Mouse (Mus musculus): ENCODE measurements around the gene Dnph1. TPM values are rescaled to one million over a fixed set of nuclear protein-coding genes. Genes with fewer than 3 reads are reported as not detected.
"Not testable (repeated sequence)": the region's sequence is repeated elsewhere in the genome, so short reads cannot be mapped to it uniquely, and the experiment has no call there.

The Dnph1 gene
- total RNA-seq (2021) = 1 to 10 TPM; 2.8 TPM
- long read RNA-seq, experiment 1, partial matches to known transcripts = 0 of 3 reads
- long read RNA-seq, experiment 1, other reads (novel, unspliced or antisense) = 0 of 3 reads
- long read RNA-seq, experiment 2 = 0 reads

DNA sequence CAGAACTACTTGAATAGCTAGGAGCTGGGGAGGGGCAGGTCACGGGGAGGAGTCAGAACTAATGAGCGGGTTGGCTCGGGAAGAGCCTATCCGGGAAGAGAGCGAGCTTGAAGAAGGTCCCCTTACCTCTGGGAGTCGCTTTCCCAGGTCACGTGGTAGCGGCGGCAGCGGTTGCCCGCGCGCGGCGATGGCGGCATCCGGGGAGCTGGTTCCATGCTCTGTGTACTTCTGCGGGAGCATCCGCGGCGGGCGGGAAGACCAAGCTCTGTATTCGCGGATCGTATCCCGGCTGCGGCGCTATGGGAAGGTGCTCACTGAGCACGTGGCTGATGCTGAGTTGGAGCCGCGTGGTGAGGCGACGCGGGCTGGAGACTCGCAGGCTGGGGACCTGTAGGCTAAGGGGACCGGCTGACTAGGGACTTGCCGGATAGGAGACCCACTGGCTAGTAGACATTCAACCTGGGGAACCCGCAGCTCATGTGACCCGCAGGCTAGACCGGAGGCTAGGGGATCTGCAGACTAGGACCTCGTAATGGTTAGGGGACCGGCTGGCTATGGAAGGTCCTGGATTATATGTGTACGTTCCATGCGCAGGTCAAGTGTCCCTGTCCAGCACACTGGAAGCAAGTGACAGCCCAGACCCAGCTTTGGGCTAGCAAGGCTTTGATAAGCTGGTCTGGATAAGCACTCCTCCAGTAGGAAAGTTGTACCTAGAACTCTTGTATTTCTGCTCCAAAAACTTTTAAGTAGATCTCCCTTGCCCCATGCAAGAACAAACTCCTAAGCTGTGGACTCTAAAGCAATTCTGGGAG lies at the start of gene Dnph1:
TSS of gene Dnph1 (plus strand) at position 89 of the 812 bp plus-strand sequence.
- DNase-seq (ENCODE audit: low spot score in 2 of 2) = peak; percentile 74 to 84

DNA sequence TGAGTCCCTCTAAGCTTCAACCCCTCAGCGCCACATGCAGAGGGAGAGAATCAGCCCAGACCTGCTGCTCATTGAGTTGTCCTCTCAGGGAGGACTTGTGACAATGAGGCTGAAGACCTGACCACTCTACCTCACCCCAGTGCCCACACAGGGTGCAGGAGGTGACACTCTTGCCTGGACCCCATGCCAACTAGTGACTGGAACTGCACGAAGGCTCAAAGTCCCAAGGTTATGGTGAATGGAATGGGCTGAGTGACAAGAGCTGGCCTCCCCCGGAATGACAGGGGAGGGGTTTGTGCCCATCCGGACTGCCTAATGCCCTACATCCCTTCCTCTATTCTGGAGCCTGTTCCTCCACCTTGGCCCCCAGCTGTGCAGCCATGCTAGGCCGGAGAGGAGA lies 43.8 kb upstream of the Dnph1 start:
- no peak for DNase-seq (ENCODE audit: low spot score in 2 of 2)

DNA sequence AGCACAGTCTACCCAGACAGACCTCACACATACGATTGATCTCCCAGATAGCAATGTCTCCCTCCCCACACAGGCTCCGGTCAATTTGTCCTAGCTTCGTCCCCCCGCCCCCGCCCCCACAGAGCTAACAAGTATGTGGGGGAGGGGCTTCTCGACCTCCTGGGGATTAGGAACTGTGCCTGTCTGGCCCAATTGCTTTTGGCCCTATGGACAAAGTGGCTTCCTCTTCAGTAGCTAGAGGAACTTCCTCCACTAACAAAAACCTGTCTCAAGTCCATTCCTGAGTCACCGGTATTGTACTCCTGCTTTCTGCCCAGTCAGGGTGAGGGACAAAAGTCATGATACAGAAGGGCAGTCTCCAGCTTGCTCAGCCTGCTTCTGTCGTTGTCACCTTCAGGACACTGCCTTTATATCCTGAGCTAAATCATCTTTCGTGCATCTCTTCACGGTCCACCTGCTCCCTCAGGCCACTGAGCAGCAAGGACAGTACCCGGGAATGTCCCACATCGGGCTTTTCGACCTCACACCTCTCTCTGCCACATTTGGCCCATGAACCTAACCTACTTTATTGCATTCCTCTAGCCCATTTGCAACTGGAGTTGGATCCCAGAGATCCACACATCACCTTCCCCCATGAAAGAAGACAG lies 43.1 kb upstream of the Dnph1 start:
- no peak for DNase-seq (ENCODE audit: low spot score in 2 of 2)

DNA sequence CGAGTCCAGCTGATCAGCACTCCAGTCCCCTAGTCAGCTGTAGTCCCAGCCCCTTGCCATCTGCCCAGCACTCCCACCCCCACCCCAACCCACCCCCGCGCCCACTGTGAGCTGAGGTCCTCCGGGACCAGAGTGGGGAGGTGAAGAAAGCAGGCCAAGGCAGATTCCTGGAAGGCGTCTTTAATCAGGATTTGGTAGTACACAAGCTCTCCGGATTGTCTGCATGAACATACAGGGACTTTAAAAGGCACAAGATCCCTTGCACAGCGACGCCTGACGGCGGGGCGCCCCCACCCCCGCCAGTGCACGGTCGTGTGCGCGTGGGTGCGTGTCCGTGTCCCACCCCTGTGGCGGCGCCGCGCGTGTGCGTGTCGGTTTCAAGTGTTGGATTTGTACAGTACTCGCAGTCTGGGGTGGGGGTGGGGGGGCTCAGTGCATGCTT lies 42.5 kb upstream of the Dnph1 start:
- no peak for DNase-seq (ENCODE audit: low spot score in 2 of 2)

DNA sequence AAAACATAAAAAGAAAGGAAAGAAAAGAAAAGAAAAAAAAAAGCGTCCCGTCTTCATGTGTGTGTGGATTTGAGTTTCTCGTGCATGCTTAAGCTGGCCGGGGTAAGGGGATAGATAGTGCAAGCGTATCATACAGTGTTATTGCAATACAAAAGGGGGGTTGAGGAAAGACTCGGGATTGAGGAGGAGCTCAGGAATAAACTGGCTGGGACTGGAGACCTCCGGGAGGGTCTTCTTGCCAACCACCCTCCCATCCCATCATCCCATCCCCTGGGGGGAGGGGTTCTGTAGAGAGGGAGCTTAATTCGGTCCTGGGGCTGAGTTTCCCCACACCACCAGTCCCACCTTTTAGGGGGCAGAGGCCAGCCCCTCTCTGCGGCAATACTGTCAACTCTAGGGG lies 42.0 kb upstream of the Dnph1 start:
- no peak for DNase-seq (ENCODE audit: low spot score in 2 of 2)

DNA sequence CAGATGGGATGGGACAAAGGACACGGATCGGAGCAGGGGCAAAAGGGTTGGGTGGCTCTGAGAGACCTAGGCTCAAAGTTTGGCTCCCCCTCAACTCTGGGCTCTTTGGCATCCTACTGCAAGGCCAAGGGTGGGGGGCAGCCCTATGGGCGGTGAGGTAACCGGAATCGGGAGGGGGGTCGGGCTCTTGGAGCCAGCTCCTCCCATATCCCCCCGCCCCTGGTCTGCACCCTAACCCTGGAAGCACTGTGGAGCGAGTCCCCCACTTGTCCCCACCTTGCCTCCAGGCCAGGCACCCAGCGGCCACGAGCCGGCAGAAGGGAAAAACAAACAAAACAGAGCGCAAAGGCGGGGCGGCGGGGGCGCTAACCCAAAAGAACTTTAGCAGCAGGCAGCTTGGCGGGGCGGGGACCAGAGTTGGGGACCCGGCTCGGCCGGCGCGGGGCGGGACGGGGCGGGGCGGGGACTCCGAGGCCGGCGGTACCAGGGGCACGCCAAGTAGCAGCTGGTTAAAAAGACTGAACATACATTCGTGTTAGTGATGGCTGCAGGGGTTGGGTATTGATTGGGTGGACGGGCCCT lies 41.3 kb upstream of the Dnph1 start:
- no peak for DNase-seq (ENCODE audit: low spot score in 2 of 2)

DNA sequence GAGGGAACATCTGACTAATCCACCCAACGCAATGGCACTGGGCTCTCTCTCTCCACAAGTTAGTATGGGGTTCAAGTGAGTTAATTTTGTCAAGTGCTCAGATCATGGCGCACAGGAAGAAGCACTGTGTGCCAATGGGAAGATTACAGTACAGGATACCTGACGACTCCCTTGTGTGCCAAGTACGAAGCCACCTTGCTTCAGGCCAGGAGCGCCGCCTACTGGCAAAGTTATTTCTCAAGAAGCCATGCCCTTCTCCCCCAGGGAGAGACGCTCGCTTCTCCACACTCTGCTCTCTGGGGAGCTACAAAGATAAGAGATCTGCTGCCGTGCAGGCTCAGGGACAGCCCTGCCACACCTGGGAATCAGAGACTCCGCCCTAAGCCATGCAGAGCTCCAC lies 38.7 kb upstream of the Dnph1 start:
- peak; percentile 38 to 53 for DNase-seq (ENCODE audit: low spot score in 2 of 2)

DNA sequence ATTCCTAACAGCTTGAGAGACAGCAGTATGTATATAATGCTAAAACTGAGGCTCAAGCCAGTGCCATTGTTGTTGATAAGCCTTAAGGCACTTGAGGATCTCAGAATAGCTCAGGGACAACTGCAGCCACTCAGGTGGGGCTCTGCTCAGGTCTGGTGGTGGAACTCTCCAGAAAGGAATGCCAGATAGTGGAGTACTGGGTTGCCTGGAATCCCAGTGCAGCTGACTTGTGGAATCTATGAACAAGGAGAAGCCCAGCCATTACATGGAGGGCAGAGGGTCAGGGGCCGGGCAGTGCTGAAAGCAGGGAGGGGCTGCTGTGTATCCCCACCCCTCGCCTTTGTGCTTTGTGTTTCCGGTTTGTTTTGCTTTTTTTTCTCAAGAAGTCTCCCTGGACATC lies 38.1 kb upstream of the Dnph1 start:
- DNase-seq (ENCODE audit: low spot score in 2 of 2) = no peak

DNA sequence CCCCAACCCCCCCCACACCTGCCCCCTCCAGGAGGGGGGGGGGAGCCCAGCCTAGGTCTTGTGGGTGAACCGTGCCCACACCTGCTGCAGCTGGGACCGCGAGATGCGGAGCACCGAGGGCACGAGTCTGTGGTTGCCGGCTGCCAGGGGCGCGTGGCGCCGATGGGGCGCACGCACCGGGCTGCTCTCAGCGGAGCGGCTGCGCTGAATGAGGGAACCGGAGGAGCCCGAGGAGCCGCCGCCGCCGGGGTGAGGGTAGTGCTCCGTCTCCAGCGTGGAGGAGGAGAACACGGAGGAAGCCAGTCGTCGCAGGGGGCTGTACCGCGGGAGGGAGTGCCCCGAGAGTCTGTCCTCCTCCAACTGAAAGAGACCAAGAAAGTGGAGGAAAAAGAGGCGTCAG lies 35.8 kb upstream of the Dnph1 start:
- no peak for DNase-seq (ENCODE audit: low spot score in 2 of 2)

DNA sequence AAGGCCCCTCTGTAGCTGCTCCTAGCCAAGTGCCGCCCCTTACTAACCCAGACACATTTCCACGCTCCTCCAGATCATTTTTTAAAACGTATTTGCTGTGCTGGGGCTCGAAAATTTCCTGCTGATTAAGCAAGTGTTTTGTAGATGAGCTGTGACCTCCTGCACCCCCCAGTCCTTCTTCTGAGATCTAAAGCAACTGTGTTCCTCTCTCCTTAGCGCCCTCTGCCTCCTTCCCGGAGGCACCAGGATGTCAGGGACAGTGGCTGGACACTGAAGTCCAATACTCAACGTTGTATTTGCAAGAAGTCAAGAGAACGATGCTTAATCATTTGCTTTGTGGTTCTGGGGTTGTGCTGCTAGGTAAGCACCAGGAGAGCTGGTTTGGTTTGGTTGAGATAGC lies 35.2 kb upstream of the Dnph1 start:
- DNase-seq (ENCODE audit: low spot score in 2 of 2) = no peak

DNA sequence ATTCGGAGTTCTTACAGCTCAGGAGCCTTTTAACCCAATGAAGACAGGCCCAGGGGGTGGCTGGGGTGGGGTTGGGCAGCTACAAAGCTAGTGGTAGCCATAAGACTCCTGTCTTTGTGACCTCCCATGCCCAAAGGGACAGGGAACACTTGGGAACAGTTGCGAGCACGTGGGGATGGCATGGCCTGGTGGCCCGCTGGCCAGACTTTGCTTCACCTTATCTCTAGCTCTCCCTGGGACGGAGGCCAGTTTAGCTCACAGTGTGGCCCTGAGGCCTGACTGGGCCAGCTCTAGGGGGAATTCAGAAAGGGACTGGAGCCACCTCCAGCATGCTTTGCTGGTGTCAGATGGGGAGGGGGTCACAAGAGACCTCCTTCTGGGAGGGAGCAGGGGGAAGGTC lies 34.3 kb upstream of the Dnph1 start:
- DNase-seq (ENCODE audit: low spot score in 2 of 2) = no peak

DNA sequence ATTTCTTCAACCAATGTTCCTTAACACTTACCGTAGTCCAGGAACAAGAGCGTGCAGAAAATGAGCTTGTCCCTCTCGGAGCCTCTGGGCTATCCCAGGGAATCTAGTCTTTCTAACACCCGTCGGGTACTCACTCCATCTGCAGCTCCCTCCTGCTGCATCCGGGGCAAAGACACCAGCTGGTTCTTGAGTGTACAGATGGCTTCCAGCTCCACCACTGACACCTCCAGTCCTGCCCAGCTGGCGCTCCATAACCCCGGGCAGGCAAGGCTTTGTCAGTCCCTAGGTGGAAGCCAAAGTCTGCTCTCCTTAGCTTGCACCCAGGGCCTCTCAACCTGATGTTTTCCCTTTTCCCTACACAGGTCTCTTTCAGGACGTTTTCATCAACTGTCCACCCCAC lies 28.7 kb upstream of the Dnph1 start:
- DNase-seq (ENCODE audit: low spot score in 2 of 2) = peak in 1 of 2 experiments; percentile 36

DNA sequence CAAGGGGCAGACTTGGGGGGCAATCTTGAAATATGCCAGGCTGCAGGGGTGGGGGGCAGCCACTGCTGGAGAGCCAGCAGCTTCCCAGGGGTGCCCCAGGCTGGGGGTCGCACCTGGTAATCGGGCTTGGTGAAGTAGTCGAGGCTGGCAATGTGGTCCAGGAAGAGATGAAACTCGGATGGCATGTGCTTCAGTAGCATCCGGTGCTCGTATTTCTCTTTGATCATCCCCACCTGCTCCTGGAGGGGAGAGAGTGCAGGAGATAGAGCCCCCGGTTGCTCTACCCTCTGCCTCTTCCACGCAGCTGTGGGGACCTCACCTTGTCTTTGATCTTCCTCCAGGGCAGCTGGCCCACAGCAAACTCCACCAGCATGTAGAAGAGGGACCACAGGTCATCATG lies 19.9 kb upstream of the Dnph1 start:
- no peak for DNase-seq (ENCODE audit: low spot score in 2 of 2)

DNA sequence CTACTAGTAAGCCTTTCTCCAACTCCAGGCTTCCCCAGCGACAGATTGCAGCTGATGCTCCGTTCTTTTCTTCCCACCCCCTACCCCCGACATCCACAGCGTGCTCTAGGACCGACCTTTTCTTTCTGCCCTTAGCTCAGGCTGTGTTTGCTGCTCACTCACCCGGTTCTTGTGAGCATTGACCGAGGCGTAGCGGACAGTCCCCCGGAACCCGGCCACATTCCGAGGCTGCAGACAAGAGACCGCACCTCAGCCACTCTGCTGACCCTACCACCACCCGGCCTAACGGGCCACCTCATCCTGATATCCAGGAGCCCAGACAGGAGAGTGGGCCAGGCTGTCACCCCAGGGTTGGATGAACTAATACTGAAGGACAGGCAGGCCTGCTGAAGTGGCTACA lies 19.2 kb upstream of the Dnph1 start:
- no peak for DNase-seq (ENCODE audit: low spot score in 2 of 2)

DNA sequence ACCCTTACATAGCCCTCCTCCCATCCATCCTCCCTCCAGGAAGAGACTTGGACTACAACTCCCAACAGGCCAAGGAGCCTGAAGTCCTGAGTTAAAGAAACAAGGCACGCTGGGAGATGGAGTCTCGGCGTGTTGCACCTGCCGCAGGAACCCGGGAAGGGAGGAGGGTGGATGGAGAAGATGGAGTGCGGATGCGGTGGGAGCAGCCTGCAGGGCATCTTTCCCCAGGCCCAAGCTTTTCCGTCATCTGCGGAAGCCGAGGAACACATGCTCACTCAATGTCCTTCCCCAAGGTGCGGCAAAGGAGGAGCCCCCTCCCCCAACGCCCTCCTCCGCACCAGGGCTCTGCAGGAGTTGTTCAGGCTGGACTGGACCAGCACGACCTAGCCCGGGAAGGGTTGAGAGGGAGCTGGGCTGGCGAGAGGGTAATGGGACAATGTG lies 12.9 kb upstream of the Dnph1 start:
- peak; percentile 60 to 68 for DNase-seq (ENCODE audit: low spot score in 2 of 2)

DNA sequence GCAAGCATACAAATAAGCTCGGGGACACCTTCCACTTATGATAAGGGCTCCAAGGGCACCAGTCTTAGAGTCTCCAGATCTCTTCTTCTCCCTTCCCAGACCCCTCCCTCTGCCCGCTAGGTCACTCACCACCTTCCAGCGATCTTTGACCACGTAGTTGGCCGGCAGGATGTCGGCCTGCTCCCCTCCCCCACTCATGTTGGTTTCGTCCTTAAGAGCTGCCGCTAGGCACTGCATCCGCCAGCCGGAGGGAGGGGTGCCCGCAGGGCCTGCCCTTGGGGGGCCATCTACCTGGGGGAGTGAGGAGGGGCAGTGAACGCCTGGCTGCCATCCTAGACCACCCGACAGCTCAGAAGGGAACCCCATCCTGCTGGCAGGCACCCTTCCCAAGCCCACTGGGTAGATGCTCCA lies 12.5 kb upstream of the Dnph1 start:
- DNase-seq (ENCODE audit: low spot score in 2 of 2) = no peak

DNA sequence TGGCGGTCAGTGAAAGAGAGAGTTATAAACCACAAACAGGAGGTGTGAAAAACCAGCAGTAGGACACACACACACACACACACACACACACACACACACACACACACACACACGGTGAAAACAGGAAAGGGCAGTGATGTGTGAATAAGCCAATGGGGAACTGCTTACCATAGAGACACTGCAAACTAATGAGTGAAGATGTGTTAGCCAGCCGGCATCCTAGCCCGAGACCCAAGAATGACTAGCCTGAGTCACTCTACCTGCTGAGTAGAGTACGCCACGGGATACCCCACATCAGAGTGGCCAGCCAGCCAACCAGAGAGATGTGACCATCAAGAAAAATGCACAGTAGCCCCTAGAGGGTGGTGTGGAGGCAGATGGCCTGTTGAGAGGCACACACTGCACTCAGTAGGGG lies 12.0 kb upstream of the Dnph1 start:
- DNase-seq (ENCODE audit: low spot score in 2 of 2) = no peak

DNA sequence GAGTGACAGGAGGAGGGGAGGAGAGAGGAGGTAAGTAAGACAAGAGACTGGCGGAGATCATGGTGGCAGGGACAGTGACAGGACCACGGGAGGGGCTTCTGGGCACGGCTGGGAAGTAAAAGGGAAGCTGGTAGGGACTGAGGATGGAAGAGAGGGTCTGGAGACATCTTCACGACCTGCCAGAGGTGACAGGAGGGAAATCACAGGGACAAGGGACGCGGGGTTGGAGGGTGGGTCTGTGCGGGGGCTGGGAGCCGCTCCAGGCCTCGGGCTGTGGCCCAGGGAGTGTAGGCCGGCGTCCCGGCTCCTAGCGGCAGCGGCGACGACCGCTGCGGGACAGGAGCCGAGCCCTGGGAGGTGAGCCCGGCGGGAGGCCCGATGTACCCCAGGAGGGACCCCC lies 9.5 kb upstream of the Dnph1 start:
- DNase-seq (ENCODE audit: low spot score in 2 of 2) = peak in 1 of 2 experiments; percentile 23

DNA sequence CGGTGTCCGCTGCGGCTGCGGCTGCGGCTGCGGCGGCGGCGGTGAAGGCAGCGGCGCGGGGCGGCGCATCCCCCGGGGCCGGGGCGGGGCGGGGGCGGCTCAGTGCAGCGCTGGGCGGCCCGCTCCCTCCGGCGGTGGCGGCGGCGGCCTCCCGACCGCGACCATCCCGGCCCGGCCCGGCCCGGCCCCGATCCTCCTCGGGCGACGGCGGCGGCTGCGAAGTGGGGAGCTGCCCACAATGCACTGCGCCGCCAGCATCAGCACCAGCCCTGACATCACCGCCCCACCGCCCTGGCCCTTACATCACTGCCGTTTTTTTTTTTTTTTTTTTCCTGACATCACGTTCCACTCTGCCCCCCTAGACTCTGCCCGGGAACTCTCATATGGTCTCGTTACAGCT lies 9.1 kb upstream of the Dnph1 start, which contains the start of gene Ttbk1:
TSS of gene Ttbk1 (minus strand) at position 245 of the 400 bp plus-strand sequence.
- peak; percentile 67 to 78 for DNase-seq (ENCODE audit: low spot score in 2 of 2)

DNA sequence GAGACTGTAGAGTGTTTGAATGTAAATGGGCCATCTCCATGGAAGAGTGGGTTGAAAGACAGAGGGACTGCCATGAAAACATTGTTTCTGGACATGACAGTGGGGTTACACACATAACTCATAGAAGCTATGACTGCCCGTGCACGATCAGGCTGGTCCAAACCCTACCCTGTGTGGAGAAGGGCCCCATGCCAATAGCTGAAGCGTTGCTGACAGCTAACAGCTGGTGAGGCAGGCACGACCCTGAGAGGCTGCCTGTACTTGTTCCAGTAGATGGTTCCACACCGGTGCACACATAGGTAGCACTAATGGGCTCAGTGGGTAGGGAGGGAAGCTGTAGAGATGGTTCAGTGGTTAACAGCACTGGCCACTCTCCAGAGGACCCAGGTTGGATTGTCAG lies 1.0 kb upstream of the Dnph1 start:
- DNase-seq (ENCODE audit: low spot score in 2 of 2) = no peak

DNA sequence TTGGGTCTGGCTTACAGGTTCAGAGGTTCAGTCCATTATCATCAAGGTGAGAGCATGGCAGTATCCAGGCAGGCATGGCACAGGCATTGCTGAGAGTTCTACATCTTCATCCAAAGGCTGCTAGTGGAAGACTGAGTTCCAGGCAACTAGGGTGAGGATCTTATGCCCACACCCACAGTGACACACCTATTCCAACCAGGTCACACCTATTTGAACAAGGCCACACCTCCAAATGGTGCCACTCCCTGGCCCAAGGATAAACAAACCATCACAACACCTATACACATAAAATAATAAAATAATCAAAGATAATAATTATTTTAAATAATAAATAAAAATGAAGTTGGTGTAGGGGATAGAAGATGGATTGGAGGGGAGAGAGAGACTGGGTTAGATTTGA lies 430 bp upstream of the Dnph1 start:
- DNase-seq (ENCODE audit: low spot score in 2 of 2) = not testable (repeated sequence)

DNA sequence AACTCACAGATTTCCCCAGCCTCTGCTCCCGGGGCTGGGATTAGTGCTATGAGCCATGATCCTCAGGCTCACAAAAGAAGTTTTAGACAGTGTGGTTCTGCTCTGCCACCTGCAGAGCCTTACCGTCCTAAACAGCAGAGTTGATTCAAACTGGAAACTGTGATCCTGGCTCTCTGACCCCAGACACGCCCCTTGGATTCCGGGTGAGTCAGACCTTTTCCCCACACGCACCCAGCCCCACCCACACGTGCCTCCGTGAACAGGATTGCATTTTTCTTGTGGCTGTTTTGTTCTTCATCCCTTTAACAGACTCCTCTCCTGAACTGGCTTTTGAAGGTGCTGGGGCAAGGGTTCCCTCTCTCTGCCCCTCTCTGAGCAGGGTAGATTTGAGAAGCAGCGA lies 1.4 kb downstream of the Dnph1 start:
- no peak for DNase-seq (ENCODE audit: low spot score in 2 of 2)
